Mouse (Mus musculus): ENCODE data around the gene C2cd4b.

DNA sequence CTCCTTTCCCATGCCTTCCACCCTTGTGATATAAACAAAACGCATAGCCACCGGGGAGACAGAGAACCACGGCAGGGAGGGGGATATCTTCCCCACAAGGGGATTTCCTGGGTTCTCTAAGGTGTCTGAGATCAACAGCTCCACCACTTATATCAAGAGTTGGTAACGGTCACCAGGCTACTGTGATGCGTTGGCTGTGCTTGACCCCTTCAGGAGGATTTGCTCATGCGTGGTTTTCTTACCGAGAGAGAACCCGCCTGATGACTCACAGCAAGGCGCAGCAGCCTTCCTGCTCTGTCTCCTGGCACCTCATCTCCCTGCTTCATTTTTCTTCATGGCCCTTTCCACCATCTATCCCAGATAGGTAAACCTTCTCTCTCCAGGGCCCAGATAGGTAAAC, 47.1 kb upstream of the C2cd4b start:
- TF ChIP-seq POLR2A (IDR thresholded peaks at IDR 0.05; ENCODE audit: control insufficient read depth, extremely low read depth, insufficient read depth, low read length, poor library complexity) (no peak), CTCF (IDR thresholded peaks at IDR 0.05; ENCODE audit: borderline replicate concordance, control insufficient read depth, extremely low read depth, insufficient read depth, low read length, poor library complexity) (no peak)
